8 mouse cellular contexts compared by ENCODE assay signal in the genomic region with DNA sequence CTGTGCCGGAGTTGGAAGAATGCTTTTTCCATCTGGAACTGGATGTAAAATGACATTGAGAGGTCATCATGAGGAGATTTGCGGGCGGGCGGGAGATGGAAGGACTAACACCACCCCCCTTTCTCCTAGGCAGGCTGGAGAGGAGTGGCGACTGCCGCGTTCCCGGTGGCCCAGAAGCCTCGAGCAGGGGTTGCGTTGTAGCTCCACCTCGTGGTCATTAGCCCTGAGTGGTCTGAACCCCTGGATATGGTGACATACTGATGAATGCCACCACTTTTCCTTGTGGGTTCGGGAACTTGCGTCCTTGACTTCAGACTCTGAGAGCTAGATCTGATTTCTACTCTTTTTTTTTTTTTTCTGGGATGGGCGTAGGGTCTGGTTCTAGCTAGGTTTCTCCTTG. TPM values are rescaled to one million over a fixed set of nuclear protein-coding genes. Genes with fewer than 3 reads are reported as not detected.
DNase-seq lines count a peak whose midpoint lies in the region; ATAC-seq and TF ChIP-seq lines count a peak whose summit lies in the region.

No protein-coding gene starts in this region.

- H3K4me2 ChIP-seq in forebrain, embryonic 15.5 days (replicated peaks): peak overlapping the region; percentile 43
- H3K4me2 ChIP-seq in heart, postnatal 0 days (ENCODE audit: low read depth, low read length): peak overlapping the region; percentile 63
- H3K4me2 ChIP-seq in liver, embryonic 14.5 days (ENCODE audit: low read depth): peak overlapping the region; percentile 11; the same call in 1 of the 2 replicates

- H3K9me3 ChIP-seq in forebrain, embryonic 15.5 days: no peaks in the 10 kb centered on the region
- 0 out of 2 replicates have a peak, but pooled peaks cover 3% of the 10 kb centered on the region for H3K9me3 ChIP-seq in heart, postnatal 0 days (replicated peaks; ENCODE audit: control insufficient read depth, low read length)
- H3K9me3 ChIP-seq in liver, embryonic 14.5 days (ENCODE audit: control insufficient read depth, low read length): no peaks in the 10 kb centered on the region

- 13% methylated on average over 14 of the region's 14 CpGs for WGBS in forebrain, embryonic 15.5 days
- 14% methylated on average over 14 of the region's 14 CpGs for WGBS in heart, postnatal 0 days
- 14% methylated on average over 14 of the region's 14 CpGs for WGBS in liver, embryonic 14.5 days (ENCODE audit: insufficient replicate concordance)

- ATAC-seq in forebrain, embryonic 15.5 days (replicated peaks): peak; percentile 76
- ATAC-seq in heart, postnatal 0 days (ENCODE audit: insufficient read depth, low read depth): peak; percentile 81
- no peak for ATAC-seq in liver, embryonic 14.5 days (ENCODE audit: insufficient read depth)

- peak; percentile 59 for DNase-seq in ES-CJ7 (ENCODE audit: low read depth, low spot score)
- peak; percentile 55 for DNase-seq in cerebellum, adult 11 months
- peak; percentile 52 for DNase-seq in heart, postnatal 0 days (ENCODE audit: low spot score)
- peak; percentile 75 to 78 for DNase-seq in kidney, postnatal 25 days
- DNase-seq in liver, embryonic 14.5 days (ENCODE audit: low read depth in 3 of 3, low spot score in 3 of 3): no peak
- peak; percentile 26 for DNase-seq in neural tube, embryonic 10.5 days (ENCODE audit: extremely low spot score, low spot score)
- peak; percentile 35 for DNase-seq in thymus, postnatal 4 days

- TF ChIP-seq CTCF in heart, postnatal 0 days (IDR thresholded peaks at IDR 0.05; ENCODE audit: low read depth): peak; percentile 59
- peak; percentile 65 for TF ChIP-seq CTCF in liver, embryonic 14.5 days (IDR thresholded peaks at IDR 0.05; ENCODE audit: low read depth)

- no peak overlapping the region for H3K27ac ChIP-seq in forebrain, embryonic 15.5 days (replicated peaks)
- H3K27ac ChIP-seq in heart, postnatal 0 days (ENCODE audit: low read depth): no peak overlapping the region
- H3K27ac ChIP-seq in liver, embryonic 14.5 days: no peak overlapping the region

- peak overlapping the region; percentile 38 for H3K4me3 ChIP-seq in forebrain, embryonic 15.5 days
- H3K4me3 ChIP-seq in heart, postnatal 0 days (ENCODE audit: low read depth, low read length): peak overlapping the region; percentile 33
- no peak overlapping the region for H3K4me3 ChIP-seq in liver, embryonic 14.5 days (ENCODE audit: insufficient read depth in 1 of 2, low read depth in 2 of 2, low read length in 2 of 2)

- TF ChIP-seq EP300 in heart, postnatal 0 days (IDR thresholded peaks at IDR 0.05; ENCODE audit: low read depth): no peak
- TF ChIP-seq EP300 in liver, embryonic 14.5 days (IDR thresholded peaks at IDR 0.05; ENCODE audit: low read depth): no peak

- no peaks in the 10 kb centered on the region for H3K36me3 ChIP-seq in forebrain, embryonic 15.5 days
- H3K36me3 ChIP-seq in heart, postnatal 0 days (replicated peaks; ENCODE audit: control insufficient read depth, insufficient read depth, low read length): no peaks in the 10 kb centered on the region
- no peaks in the 10 kb centered on the region for H3K36me3 ChIP-seq in liver, embryonic 14.5 days (replicated peaks; ENCODE audit: control insufficient read depth, insufficient read depth, low read depth)

- H3K9ac ChIP-seq in forebrain, embryonic 15.5 days (replicated peaks): no peak overlapping the region; the same call in 1 of the 2 replicates
- H3K9ac ChIP-seq in heart, postnatal 0 days (replicated peaks; ENCODE audit: low read depth, low read length): no peak overlapping the region
- H3K9ac ChIP-seq in liver, embryonic 14.5 days (replicated peaks): no peak overlapping the region

- no peaks in the 10 kb centered on the region for H3K27me3 ChIP-seq in forebrain, embryonic 15.5 days
- no peaks in the 10 kb centered on the region for H3K27me3 ChIP-seq in heart, postnatal 0 days (ENCODE audit: control insufficient read depth, insufficient read depth, low read length)
- H3K27me3 ChIP-seq in liver, embryonic 14.5 days (ENCODE audit: control insufficient read depth, insufficient read depth, low read length): no peaks in the 10 kb centered on the region; the same call in 1 of the 2 replicates

- H3K4me1 ChIP-seq in forebrain, embryonic 15.5 days: peaks cover 5% of the 10 kb centered on the region; the same call in 1 of the 2 replicates
- no peaks in the 10 kb centered on the region for H3K4me1 ChIP-seq in heart, postnatal 0 days (ENCODE audit: control insufficient read depth, insufficient read depth)
- H3K4me1 ChIP-seq in liver, embryonic 14.5 days (replicated peaks; ENCODE audit: control insufficient read depth in 2 of 2, insufficient read depth in 2 of 2, low read length in 1 of 2): no peaks in the 10 kb centered on the region

RNA-seq across cellular contexts. Expression of a gene that starts 9.2 kb away (rescaled TPM):
- polyA plus RNA-seq in forebrain, embryonic 15.5 days (2015; fragmentation: Nextera tagmentation; extraction: Ambion mirVana): 10.2 and 13.8 TPM in 2 replicates
- total RNA-seq in heart, postnatal 0 days (2014; rRNA removed; ENCODE audit: low replicate concordance): 1.7 and 2.8 TPM in 2 replicates
- polyA plus RNA-seq in heart, postnatal 0 days (2015; fragmentation: Nextera tagmentation; extraction: Ambion mirVana): 0.54 and 0.55 TPM in 2 replicates
- polyA plus RNA-seq in liver, embryonic 14.5 days (2012; rRNA removed): 0.17 and 0.27 TPM in 2 replicates
- 0.04 and 0.20 TPM in 2 replicates for polyA plus RNA-seq in liver, embryonic 14.5 days (2014; fragmentation: Nextera tagmentation; extraction: Ambion mirVana)

RNA-seq across cellular contexts. Expression of a gene that starts 28.6 kb away (rescaled TPM):
- 7.3 and 10.0 TPM in 2 replicates for polyA plus RNA-seq in forebrain, embryonic 15.5 days (2015; fragmentation: Nextera tagmentation; extraction: Ambion mirVana)
- 13.2 and 14.6 TPM in 2 replicates for total RNA-seq in heart, postnatal 0 days (2014; rRNA removed; ENCODE audit: low replicate concordance)
- 0.51 and 0.52 TPM in 2 replicates for polyA plus RNA-seq in heart, postnatal 0 days (2015; fragmentation: Nextera tagmentation; extraction: Ambion mirVana)
- polyA plus RNA-seq in liver, embryonic 14.5 days (2012; rRNA removed): 1.3 and 1.9 TPM in 2 replicates
- polyA plus RNA-seq in liver, embryonic 14.5 days (2014; fragmentation: Nextera tagmentation; extraction: Ambion mirVana): 0.43 and 0.53 TPM in 2 replicates

Comparison
In these comparisons a context has a peak if more than half of its experiments do, and no peak if none do; other contexts are left out.
1. DNase-seq: peak in ES-CJ7 (single experiment), cerebellum, adult 11 months (single experiment), heart, postnatal 0 days (single experiment), kidney, postnatal 25 days (2 of 2), neural tube, embryonic 10.5 days (single experiment) and thymus, postnatal 4 days (single experiment); none in liver, embryonic 14.5 days (0 of 3).
2. H3K4me2 ChIP-seq: peak in every context shown above with its lines; median percentile 63 in heart, postnatal 0 days; 43 in forebrain, embryonic 15.5 days; 11 in liver, embryonic 14.5 days.
3. H3K4me3 ChIP-seq: peak in forebrain, embryonic 15.5 days (single experiment) and heart, postnatal 0 days (single experiment); none in liver, embryonic 14.5 days (0 of 2).